Mouse (Mus musculus) ES-CJ7 (cell line): ENCODE measurements around the gene Gm21852.
"Not testable (repeated sequence)": the region's sequence is repeated elsewhere in the genome, so short reads cannot be mapped to it uniquely, and the experiment has no call there.

Experiments
- DNase-seq: peaks from one replicate; pipeline ENCODE4 v3.0.0; 2011; ENCODE audit warnings: low read depth, low spot score

Gene Gm21852

DNA sequence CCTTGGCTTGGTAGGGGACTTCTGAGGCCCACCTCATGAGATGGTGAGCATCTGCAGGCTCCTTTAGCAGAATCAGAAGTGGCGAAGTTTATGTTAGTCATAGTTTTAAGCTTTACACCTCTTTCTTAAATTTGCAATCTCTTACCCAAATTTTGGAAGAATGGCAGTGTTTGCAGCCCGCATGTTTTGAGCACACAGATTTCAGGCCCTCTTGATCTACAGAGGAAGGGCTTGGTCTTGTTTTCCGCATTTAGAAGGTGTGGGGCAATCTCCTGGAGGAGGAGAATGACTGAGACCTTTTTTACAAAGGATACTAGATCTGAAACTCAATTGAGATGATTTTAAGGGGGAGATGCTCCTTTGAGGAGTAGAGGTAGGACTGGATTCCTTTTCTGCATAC is at the start of gene Gm21852:
Gene Gm21852, minus strand, starts transcription at position 101 of the 400 bp plus-strand sequence.
- DNase-seq, result not testable (repeated sequence)
